Mouse (Mus musculus) left cerebral cortex, adult 2 months (tissue): Measurements from ENCODE around the gene Ttc7b. TPM values are rescaled to one million over a fixed set of nuclear protein-coding genes. Genes with fewer than 3 reads are reported as not detected.

Experiments
- DNase-seq, 2 experiments: peaks; one replicate each; pipeline ENCODE4 v3.0.0; 2021 to 2022; ENCODE audit warnings: low spot score in 2 of 2, mixed read lengths in 1 of 2; ENCODE audit errors: extremely low spot score in 1 of 2
- H3K27ac ChIP-seq: fragments of 200-600 bp; 2 replicates; pipeline ENCODE4 v1.8.1; 2022
- H3K4me3 ChIP-seq: fragments of 200-600 bp; 2 replicates; pipeline ENCODE4 v1.8.1; 2022
- CTCF ChIP-seq: fragments of 200-600 bp; IDR thresholded peaks from 2 replicates; pipeline ENCODE4 v1.8.1; 2022; ENCODE audit warnings: antibody characterized with exemption, mild to moderate bottlenecking, moderate library complexity
- intact Hi-C: fragments of 180-260 bp; cut with DNase I; formaldehyde crosslinking; loops from one replicate; pipeline ENCODE4 v1.15.1; 2025
- long read RNA-seq, 2 experiments: library from polyadenylated mRNA; stranded (forward); transcript quantifications; one replicate each; pipeline ENCODE4 v2.0.0; 2021; ENCODE audit warnings: borderline mapping rate in 2 of 2
- total RNA-seq, 2 experiments: library from RNA; stranded (reverse); gene quantifications; 2 replicates each; pipeline ENCODE4 v1.2.3; 2021

Gene Ttc7b
- 100 to 1,000 TPM; 242 to 253 TPM for total RNA-seq
- long read RNA-seq, experiment 1, transcript Ttc7b-201 (20 exons, 3,446 nt) = major isoform, 103 of 313 reads
- long read RNA-seq, experiment 1, transcript Ttc7b-206 (21 exons, 3,307 nt) = minor isoform, 86 of 313 reads
- long read RNA-seq, experiment 1, partial matches to known transcripts = 65 of 313 reads
- long read RNA-seq, experiment 1, other reads (novel, unspliced or antisense) = 58 of 313 reads
- long read RNA-seq, experiment 2, transcript Ttc7b-206 (21 exons, 3,307 nt) = minor isoform, 72 of 270 reads
- long read RNA-seq, experiment 2, transcript Ttc7b-201 (20 exons, 3,446 nt) = major isoform, 90 of 270 reads
- long read RNA-seq, experiment 2, partial matches to known transcripts = 43 of 270 reads
- long read RNA-seq, experiment 2, other reads (novel, unspliced or antisense) = 64 of 270 reads

- TF ChIP-seq CTCF = peak; percentile 49
- Histone ChIP-seq H3K27ac (peak within 1 kb of the TSS; percentile 89), H3K4me3 (peak within 1 kb of the TSS; percentile 78)
- DNase-seq = peak; percentile 59 to 66
- intact Hi-C loops = no loop called here
These were observed at the start of gene Ttc7b for GRCm38 (mm10) chr12:100520794-100521186. Gene Ttc7b (minus strand): TSS chr12:100520826.

GRCm38 (mm10) chr12:100568831-100569230 is 48.2 kb upstream of the Ttc7b start:
- no peak overlapping the region for H3K4me3 ChIP-seq
- H3K27ac ChIP-seq = peak overlapping the region; percentile 87
- peak; percentile 40 to 49 for DNase-seq
- intact Hi-C loops = loop anchor here (2.0 kb wide), 2 partner anchors 90 to 216 kb away; no protein-coding TSS in a partner anchor
- TF ChIP-seq CTCF = no peak

GRCm38 (mm10) chr12:100568105-100568504 is 47.5 kb upstream of the Ttc7b start:
- intact Hi-C loops = loop anchor here (2.0 kb wide), 2 partner anchors 89 to 215 kb away; no protein-coding TSS in a partner anchor
- no peak for DNase-seq
- Histone ChIP-seq H3K27ac (peak overlapping the region; percentile 87), H3K4me3 (no peak overlapping the region)
- TF ChIP-seq CTCF = no peak

- intact Hi-C loops = loop anchor here (2.0 kb wide), 2 partner anchors 89 to 215 kb away; no protein-coding TSS in a partner anchor
- peak overlapping the region; percentile 87 for H3K27ac ChIP-seq
- no peak for DNase-seq
- TF ChIP-seq CTCF = no peak
- H3K4me3 ChIP-seq = no peak overlapping the region
These were observed 47.0 kb upstream of the Ttc7b start for GRCm38 (mm10) chr12:100567627-100568026.

GRCm38 (mm10) chr12:100553675-100554074 is 33.0 kb upstream of the Ttc7b start:
- intact Hi-C loops = no loop called here
- no peak for DNase-seq
- no peak overlapping the region for H3K27ac ChIP-seq
- no peak for TF ChIP-seq CTCF
- no peak overlapping the region for H3K4me3 ChIP-seq

GRCm38 (mm10) chr12:100551972-100552371 is 31.3 kb upstream of the Ttc7b start:
- no peak overlapping the region for H3K4me3 ChIP-seq
- no peak for TF ChIP-seq CTCF
- DNase-seq = no peak
- intact Hi-C loops = no loop called here
- H3K27ac ChIP-seq = no peak overlapping the region

GRCm38 (mm10) chr12:100544194-100544567 is 23.6 kb upstream of the Ttc7b start:
- TF ChIP-seq CTCF = no peak
- H3K27ac ChIP-seq = no peak overlapping the region
- DNase-seq = no peak
- no peak overlapping the region for H3K4me3 ChIP-seq
- intact Hi-C loops = no loop called here

- H3K4me3 ChIP-seq = no peak overlapping the region
- no peak for TF ChIP-seq CTCF
- no peak for DNase-seq
These were observed 23.0 kb upstream of the Ttc7b start for GRCm38 (mm10) chr12:100543437-100544193.

GRCm38 (mm10) chr12:100542494-100542893 is 21.9 kb upstream of the Ttc7b start:
- intact Hi-C loops = no loop called here
- no peak overlapping the region for H3K27ac ChIP-seq
- TF ChIP-seq CTCF = no peak
- no peak for DNase-seq
- H3K4me3 ChIP-seq = no peak overlapping the region

More at GRCm38 (mm10) chr12:100543437-100544193, 23.0 kb upstream of the Ttc7b start:
- intact Hi-C loops = no loop called here
- no peak overlapping the region for H3K27ac ChIP-seq

GRCm38 (mm10) chr12:100542076-100542475 is 21.4 kb upstream of the Ttc7b start:
- no peak for TF ChIP-seq CTCF
- no peak for DNase-seq
- no peak overlapping the region for H3K4me3 ChIP-seq
- H3K27ac ChIP-seq = no peak overlapping the region
- intact Hi-C loops = no loop called here

GRCm38 (mm10) chr12:100539158-100539714 is 18.6 kb upstream of the Ttc7b start:
- intact Hi-C loops = no loop called here
- no peak for DNase-seq
- H3K27ac ChIP-seq = peak overlapping the region; percentile 22; the same call in 1 of the 2 replicates
- TF ChIP-seq CTCF = no peak
- no peak overlapping the region for H3K4me3 ChIP-seq
